Mouse (Mus musculus): Measurements from ENCODE around the gene Phpt1. TPM values are rescaled to one million over a fixed set of nuclear protein-coding genes. Genes with fewer than 3 reads are reported as not detected.
A peak's percentile ranks its signal among the peaks of the same experiment; 100 is the strongest.

Gene Phpt1
- polyA plus RNA-seq, 1 experiment from 2014 or later, result 123 TPM

DNA sequence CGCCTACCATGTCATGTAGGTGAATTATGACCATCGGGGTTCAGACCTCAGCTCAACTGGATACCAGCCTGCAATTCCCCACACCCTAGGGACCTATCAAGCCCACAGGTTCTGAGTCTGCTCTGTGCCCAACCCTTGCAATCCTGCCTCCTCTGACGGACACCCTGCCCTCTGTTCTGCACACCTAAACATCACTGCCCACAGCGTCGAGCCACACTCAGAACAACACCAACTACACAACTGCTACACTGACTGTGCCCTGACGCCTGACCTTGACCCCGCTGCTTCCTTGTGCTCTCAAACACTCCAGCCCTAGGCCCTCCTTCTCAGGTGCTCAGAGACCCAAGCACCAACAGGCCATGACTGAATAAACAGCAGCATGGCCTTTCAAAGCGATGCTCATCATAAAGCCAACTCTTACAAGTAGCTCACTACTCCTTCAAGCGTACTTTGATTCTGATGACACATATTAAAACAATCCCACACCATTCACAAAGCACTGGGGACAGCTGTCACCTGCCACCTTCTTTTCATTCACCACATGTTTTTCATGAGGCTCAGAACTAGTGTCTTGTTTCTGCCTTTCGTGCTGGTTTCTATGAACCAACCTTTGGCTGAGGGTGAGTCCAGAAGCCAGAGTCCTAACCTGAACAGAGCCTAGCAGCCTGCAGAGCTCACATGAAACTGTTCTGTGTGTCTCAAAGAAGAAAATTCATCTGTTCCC is 33.2 kb downstream of the Phpt1 start:
- Histone ChIP-seq H3K9ac (ENCODE audit: low read length) (no peak overlapping the region), H3K9me3 (replicated peaks; ENCODE audit: control insufficient read depth, low read length) (no peaks in the 10 kb centered on the region), H3K4me1 (ENCODE audit: control insufficient read depth, insufficient read depth, low read length) (peaks cover 11% of the 10 kb centered on the region), H3K4me3 (replicated peaks; ENCODE audit: low read length) (no peak overlapping the region), H3K4me2 (ENCODE audit: low read depth, low read length) (no peak overlapping the region), H3K27ac (ENCODE audit: low read length) (no peak overlapping the region), H3K36me3 (ENCODE audit: control insufficient read depth, insufficient read depth, low read length) (no peaks in the 10 kb centered on the region), H3K27me3 (ENCODE audit: control insufficient read depth, insufficient read depth, low read length) (no peaks in the 10 kb centered on the region)
- no peak for ATAC-seq (ENCODE audit: insufficient read depth, low FRiP score)
- 73% methylated on average over 10 of the region's 10 CpGs for WGBS

DNA sequence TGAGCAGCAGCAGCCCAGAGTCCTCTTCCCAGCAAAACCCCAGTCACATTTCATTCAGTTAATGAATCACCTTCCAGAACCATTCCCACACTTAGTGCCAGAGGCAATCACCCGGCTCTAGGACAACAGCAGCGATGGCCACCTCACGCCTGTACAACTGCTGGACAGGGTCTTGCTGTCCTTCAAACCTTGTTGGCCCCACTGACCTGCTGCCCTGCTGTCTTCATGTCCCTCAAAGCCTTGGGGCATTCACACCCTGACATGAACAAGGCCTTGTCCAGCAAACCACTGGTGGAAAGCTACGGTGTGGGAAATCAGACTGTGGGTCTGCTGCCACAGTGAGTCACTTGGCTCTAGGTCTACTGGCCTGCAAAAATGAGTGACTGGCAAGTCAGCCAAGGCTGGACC is 34.5 kb downstream of the Phpt1 start:
- ATAC-seq (ENCODE audit: insufficient read depth, low FRiP score), result no peak
- Histone ChIP-seq H3K27me3 (ENCODE audit: control insufficient read depth, insufficient read depth, low read length) (no peaks in the 10 kb centered on the region), H3K9ac (ENCODE audit: low read length) (no peak overlapping the region), H3K4me3 (replicated peaks; ENCODE audit: low read length) (no peak overlapping the region), H3K4me1 (ENCODE audit: control insufficient read depth, insufficient read depth, low read length) (peaks cover 4% of the 10 kb centered on the region), H3K4me2 (ENCODE audit: low read depth, low read length) (no peak overlapping the region), H3K27ac (ENCODE audit: low read length) (no peak overlapping the region), H3K9me3 (replicated peaks; ENCODE audit: control insufficient read depth, low read length) (no peaks in the 10 kb centered on the region), H3K36me3 (ENCODE audit: control insufficient read depth, insufficient read depth, low read length) (no peaks in the 10 kb centered on the region)
- 87% methylated on average over 4 of the region's 4 CpGs for WGBS

DNA sequence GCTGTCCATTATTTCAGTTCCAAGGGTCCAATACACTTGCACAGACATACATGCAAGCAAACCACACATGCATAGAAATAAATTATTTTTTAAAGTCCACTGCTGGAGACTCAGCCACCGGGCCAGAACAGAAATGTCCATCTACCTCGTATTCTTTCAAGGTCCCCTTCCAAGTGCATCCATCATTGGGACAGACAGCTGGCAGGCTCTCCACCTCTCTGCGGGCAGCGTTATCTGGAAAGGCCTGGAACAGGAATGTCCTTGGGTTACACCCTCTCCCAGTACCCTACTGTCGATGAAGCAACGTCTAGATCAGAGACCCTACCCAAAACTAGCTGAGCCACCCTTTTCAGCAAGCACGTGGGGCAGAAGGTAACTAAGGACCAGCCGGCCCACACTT is 38.5 kb downstream of the Phpt1 start:
- no peaks in the 10 kb centered on the region for H3K9me3 ChIP-seq (replicated peaks; ENCODE audit: control insufficient read depth, low read length)
- no peaks in the 10 kb centered on the region for H3K36me3 ChIP-seq (ENCODE audit: control insufficient read depth, insufficient read depth, low read length)
- H3K27ac ChIP-seq (ENCODE audit: low read length), result no peak overlapping the region
- H3K27me3 ChIP-seq (ENCODE audit: control insufficient read depth, insufficient read depth, low read length), result no peaks in the 10 kb centered on the region
- H3K4me2 ChIP-seq (ENCODE audit: low read depth, low read length), result no peak overlapping the region
- ATAC-seq (ENCODE audit: insufficient read depth, low FRiP score), result no peak
- no peak overlapping the region for H3K9ac ChIP-seq (ENCODE audit: low read length)
- H3K4me3 ChIP-seq (replicated peaks; ENCODE audit: low read length), result no peak overlapping the region
- WGBS, result 72% methylated on average over 8 of the region's 8 CpGs
- H3K4me1 ChIP-seq (ENCODE audit: control insufficient read depth, insufficient read depth, low read length), result no peaks in the 10 kb centered on the region

DNA sequence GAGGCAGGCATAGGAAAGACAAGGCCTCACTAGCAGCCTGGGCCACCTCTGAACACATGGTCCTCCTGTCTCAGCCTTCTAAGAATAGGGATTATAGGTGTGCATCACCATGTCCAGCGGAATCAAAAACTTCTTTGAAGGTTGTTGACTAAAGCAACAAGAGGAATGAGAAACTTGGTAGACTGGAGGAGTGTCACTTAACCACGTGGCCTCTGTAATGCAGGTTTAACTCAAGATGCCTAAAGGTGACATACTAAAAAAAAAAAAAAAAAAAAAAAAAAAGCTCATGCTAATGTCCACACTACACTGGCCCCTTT is 40.2 kb downstream of the Phpt1 start:
- no peaks in the 10 kb centered on the region for H3K27me3 ChIP-seq (ENCODE audit: control insufficient read depth, insufficient read depth, low read length)
- H3K9ac ChIP-seq (ENCODE audit: low read length), result no peak overlapping the region
- H3K9me3 ChIP-seq (replicated peaks; ENCODE audit: control insufficient read depth, low read length), result no peaks in the 10 kb centered on the region
- H3K4me3 ChIP-seq (replicated peaks; ENCODE audit: low read length), result no peak overlapping the region
- no peaks in the 10 kb centered on the region for H3K36me3 ChIP-seq (ENCODE audit: control insufficient read depth, insufficient read depth, low read length)
- H3K27ac ChIP-seq (ENCODE audit: low read length), result no peak overlapping the region
- ATAC-seq (ENCODE audit: insufficient read depth, low FRiP score), result no peak
- H3K4me1 ChIP-seq (ENCODE audit: control insufficient read depth, insufficient read depth, low read length), result no peaks in the 10 kb centered on the region
- H3K4me2 ChIP-seq (ENCODE audit: low read depth, low read length), result no peak overlapping the region
- 99% methylated on average over 2 of the region's 2 CpGs for WGBS

DNA sequence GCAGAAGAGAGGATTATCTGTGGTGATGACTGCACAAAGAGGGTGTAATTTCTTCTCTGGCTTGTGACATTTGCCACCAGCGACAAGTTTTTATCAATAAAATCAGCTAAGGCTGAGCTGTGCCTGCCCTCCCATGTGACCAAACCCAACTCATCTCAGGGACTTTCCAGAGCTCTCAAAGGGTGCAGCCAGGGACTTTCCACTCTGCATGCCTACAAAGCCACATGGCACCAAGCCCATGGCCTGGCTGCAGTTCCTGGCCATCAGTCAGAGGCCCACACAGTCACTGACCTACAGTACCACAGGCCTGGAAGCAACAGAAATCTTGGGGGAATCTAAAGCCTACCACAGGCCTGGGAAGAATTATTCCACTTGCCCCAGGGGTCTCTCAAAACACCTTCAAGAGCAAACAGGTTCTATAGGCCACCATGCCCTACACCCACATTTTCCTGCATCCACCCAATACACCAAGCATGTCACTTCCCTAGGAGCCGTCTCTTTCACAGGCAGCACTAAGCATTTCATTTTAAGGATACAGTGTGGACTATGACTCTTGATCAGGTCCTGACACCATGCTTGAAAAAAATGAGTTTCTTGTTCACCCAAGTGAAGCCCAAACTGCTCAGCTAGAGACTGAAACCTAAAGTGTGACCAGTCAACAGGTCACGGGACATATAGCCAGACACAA is 40.7 kb downstream of the Phpt1 start:
- H3K4me1 ChIP-seq (ENCODE audit: control insufficient read depth, insufficient read depth, low read length), result no peaks in the 10 kb centered on the region
- H3K4me3 ChIP-seq (replicated peaks; ENCODE audit: low read length), result no peak overlapping the region
- no peak overlapping the region for H3K9ac ChIP-seq (ENCODE audit: low read length)
- no peak overlapping the region for H3K27ac ChIP-seq (ENCODE audit: low read length)
- H3K9me3 ChIP-seq (replicated peaks; ENCODE audit: control insufficient read depth, low read length), result no peaks in the 10 kb centered on the region
- H3K27me3 ChIP-seq (ENCODE audit: control insufficient read depth, insufficient read depth, low read length), result no peaks in the 10 kb centered on the region
- H3K4me2 ChIP-seq (ENCODE audit: low read depth, low read length), result no peak overlapping the region
- 84% methylated on average over 3 of the region's 3 CpGs for WGBS
- H3K36me3 ChIP-seq (ENCODE audit: control insufficient read depth, insufficient read depth, low read length), result 0 out of 2 replicates have a peak, but pooled peaks cover under 1% of the 10 kb centered on the region
- peak; percentile 37; the same call in 1 of the 2 replicates for ATAC-seq (ENCODE audit: insufficient read depth, low FRiP score)

DNA sequence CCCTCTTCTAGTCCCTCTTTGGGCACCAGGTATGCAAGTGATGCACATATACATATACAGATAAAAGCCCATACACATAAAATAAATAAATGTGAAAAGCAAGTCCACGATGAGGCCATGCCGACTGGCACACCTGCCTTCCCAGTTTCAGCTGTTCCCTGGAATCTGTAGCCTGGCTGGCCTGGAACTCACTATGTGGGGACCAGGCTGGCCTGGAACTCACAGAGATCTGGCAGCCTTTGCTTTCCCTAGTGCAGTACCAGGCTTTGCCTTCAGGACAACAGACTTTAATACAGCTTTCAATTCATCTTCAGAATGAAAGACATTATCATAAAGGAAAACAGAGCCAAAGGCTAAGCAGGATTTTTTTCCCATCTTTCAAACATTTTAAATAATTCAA is 41.3 kb downstream of the Phpt1 start:
- no peak overlapping the region for H3K4me2 ChIP-seq (ENCODE audit: low read depth, low read length)
- H3K4me1 ChIP-seq (ENCODE audit: control insufficient read depth, insufficient read depth, low read length), result no peaks in the 10 kb centered on the region
- no peak overlapping the region for H3K4me3 ChIP-seq (replicated peaks; ENCODE audit: low read length)
- 89% methylated on average over 2 of the region's 2 CpGs for WGBS
- no peaks in the 10 kb centered on the region for H3K27me3 ChIP-seq (ENCODE audit: control insufficient read depth, insufficient read depth, low read length)
- no peaks in the 10 kb centered on the region for H3K9me3 ChIP-seq (replicated peaks; ENCODE audit: control insufficient read depth, low read length)
- no peak for ATAC-seq (ENCODE audit: insufficient read depth, low FRiP score)
- peaks cover 6% of the 10 kb centered on the region; the same call in 1 of the 2 replicates for H3K36me3 ChIP-seq (ENCODE audit: control insufficient read depth, insufficient read depth, low read length)
- H3K9ac ChIP-seq (ENCODE audit: low read length), result no peak overlapping the region
- no peak overlapping the region for H3K27ac ChIP-seq (ENCODE audit: low read length)

DNA sequence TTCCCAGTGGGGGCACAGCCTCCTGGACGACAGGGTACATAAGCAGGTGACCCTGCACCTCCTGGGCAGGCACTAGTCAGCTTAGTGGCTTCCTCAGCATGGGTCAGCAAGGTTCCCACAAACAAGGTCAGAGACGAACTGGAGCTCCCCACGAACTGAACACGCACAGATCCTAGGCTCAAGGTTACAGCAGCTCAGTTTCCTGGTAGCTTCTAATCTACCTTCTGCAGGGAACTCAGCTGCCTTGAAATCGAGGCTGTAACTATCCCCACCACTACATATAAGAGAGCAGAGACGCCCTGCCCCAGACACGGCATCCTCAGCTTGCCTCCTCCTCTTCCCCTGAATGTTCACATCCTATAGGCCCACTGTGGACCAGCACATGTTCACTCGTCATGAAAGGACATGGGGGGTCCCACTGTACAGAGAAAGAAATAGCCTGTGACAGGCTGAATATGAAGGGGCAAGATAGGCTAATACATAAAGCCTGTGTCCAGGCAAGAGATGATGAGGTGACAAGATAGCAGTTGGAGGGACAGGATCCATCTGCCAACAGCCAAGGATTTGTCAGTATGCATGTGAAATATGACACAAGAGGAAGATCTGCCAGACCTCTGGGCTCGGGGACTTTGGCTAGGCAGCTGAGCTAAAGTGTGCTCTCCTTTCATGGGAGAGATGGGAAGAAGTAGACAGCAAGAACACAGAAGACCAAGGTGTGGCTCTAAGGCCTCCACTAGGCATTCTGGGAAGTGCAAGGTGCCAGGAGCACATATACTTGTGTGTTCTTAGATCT is 48.3 kb downstream of the Phpt1 start:
- H3K27ac ChIP-seq (ENCODE audit: low read length), result no peak overlapping the region
- 87% methylated on average over 9 of the region's 9 CpGs for WGBS
- H3K4me2 ChIP-seq (ENCODE audit: low read depth, low read length), result no peak overlapping the region
- no peak overlapping the region for H3K4me3 ChIP-seq (replicated peaks; ENCODE audit: low read length)
- H3K9ac ChIP-seq (ENCODE audit: low read length), result no peak overlapping the region
- H3K36me3 ChIP-seq (ENCODE audit: control insufficient read depth, insufficient read depth, low read length), result peaks cover 44% of the 10 kb centered on the region
- no peaks in the 10 kb centered on the region for H3K27me3 ChIP-seq (ENCODE audit: control insufficient read depth, insufficient read depth, low read length)
- no peaks in the 10 kb centered on the region for H3K9me3 ChIP-seq (replicated peaks; ENCODE audit: control insufficient read depth, low read length)
- H3K4me1 ChIP-seq (ENCODE audit: control insufficient read depth, insufficient read depth, low read length), result no peaks in the 10 kb centered on the region
- ATAC-seq (ENCODE audit: insufficient read depth, low FRiP score), result no peak
